In genomic region chr13:46629391-46629790, GRCm38 (mm10) we compare ENCODE assay signal across 24 mouse cellular contexts.
"Had no signal": no experiment of that assay in that cellular context is flagged by ENCODE, and none has a peak within 500 bp of the region (broad histone marks: within the 10 kb centered on the region; RNA-seq: fewer than 3 reads in every experiment).

No protein-coding gene starts in this region.

- DNase-seq: forebrain, postnatal 0 days; gastrocnemius, postnatal 36 days; heart, adult 2 months; heart, postnatal 14 days; heart, postnatal 36 days; kidney, adult 18-20 months; kidney, adult 8-10 months; kidney, postnatal 10 days; kidney, postnatal 25 days; kidney, postnatal 4 days had no signal

- H3K9ac ChIP-seq: forebrain, embryonic 15.5 days; forebrain, postnatal 0 days; heart, embryonic 13.5 days; heart, embryonic 15.5 days; hindbrain, embryonic 13.5 days; hindbrain, embryonic 15.5 days; intestine, embryonic 15.5 days; limb, embryonic 15.5 days; liver, embryonic 12.5 days; liver, embryonic 14.5 days had no signal

- H3K36me3 ChIP-seq: forebrain, embryonic 15.5 days; hindbrain, embryonic 13.5 days; hindbrain, embryonic 15.5 days; intestine, embryonic 15.5 days; limb, embryonic 15.5 days; liver, embryonic 12.5 days had no signal

- H3K4me1 ChIP-seq: heart, embryonic 15.5 days; intestine, embryonic 15.5 days had no signal

- H3K27ac ChIP-seq: forebrain, embryonic 15.5 days; heart, adult 2 months; heart, embryonic 13.5 days; heart, embryonic 15.5 days; hindbrain, embryonic 13.5 days; hindbrain, embryonic 15.5 days; intestine, embryonic 15.5 days; layer of hippocampus, adult 2 months; left cerebral cortex, adult 2 months; limb, embryonic 15.5 days; liver, embryonic 12.5 days; liver, embryonic 14.5 days had no signal

- H3K4me3 ChIP-seq: forebrain, embryonic 15.5 days; heart, adult 2 months; heart, embryonic 13.5 days; heart, embryonic 15.5 days; hindbrain, embryonic 13.5 days; hindbrain, embryonic 15.5 days; intestine, embryonic 15.5 days; layer of hippocampus, adult 2 months; left cerebral cortex, adult 2 months; limb, embryonic 15.5 days; liver, embryonic 12.5 days had no signal

- H3K9me3 ChIP-seq: forebrain, embryonic 15.5 days; heart, embryonic 13.5 days; heart, embryonic 15.5 days; hindbrain, embryonic 13.5 days; hindbrain, embryonic 15.5 days; intestine, embryonic 15.5 days; limb, embryonic 15.5 days; liver, embryonic 12.5 days had no signal

- H3K27me3 ChIP-seq: forebrain, embryonic 15.5 days; heart, embryonic 13.5 days; heart, embryonic 15.5 days; hindbrain, embryonic 13.5 days; hindbrain, embryonic 15.5 days; intestine, embryonic 15.5 days; limb, embryonic 15.5 days; liver, embryonic 12.5 days had no signal

- ATAC-seq: forebrain, embryonic 15.5 days; forebrain, postnatal 0 days; inflammation-experienced regulatory T-cells, adult 6 months; intestine, embryonic 15.5 days; intestine, postnatal 0 days; liver, embryonic 12.5 days had no signal

- H3K4me2 ChIP-seq: forebrain, embryonic 15.5 days; heart, embryonic 11.5 days; heart, embryonic 13.5 days; heart, embryonic 15.5 days; hindbrain, embryonic 13.5 days; hindbrain, embryonic 15.5 days; intestine, embryonic 15.5 days; limb, embryonic 15.5 days; liver, embryonic 12.5 days had no signal
